In the genomic region with DNA sequence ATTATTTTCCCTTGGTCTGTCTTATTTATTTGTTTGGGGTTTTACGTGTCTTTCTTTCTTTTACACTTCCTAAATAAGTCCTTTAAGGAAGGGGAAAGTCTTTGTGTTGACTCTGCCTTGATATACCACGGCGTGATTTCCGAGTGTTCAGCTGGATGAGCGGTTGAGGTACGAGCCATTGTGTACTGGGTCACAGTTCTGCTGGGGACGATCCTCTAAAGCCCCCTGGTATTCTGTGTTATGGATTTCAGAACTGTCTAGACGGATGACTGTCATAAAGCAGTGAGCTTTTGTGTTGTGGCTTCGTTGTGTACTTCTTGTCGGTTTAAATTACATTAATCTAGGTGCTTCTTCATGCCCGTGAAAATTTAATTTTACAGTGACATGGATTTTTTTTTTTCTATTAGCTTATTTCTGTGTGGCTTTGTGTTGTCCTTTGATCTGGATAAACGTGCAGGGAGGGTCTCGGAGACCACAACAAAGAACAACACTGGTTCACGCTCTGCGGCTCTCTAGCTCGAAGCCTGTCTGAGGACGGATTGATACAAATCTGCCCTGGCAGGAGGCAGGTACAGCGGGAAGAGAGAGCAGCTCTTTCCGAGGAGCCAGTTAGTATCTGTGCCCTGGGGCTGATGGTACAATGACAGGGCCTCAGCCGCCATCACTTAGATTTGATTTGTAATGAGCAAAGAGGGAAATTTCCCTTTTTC, we compare ENCODE assay signal across 8 mouse cellular contexts.
DNase-seq lines count a peak whose midpoint lies in the region; ATAC-seq and TF ChIP-seq lines count a peak whose summit lies in the region.

No protein-coding gene starts in this region.

- no peak for TF ChIP-seq CTCF in kidney, adult 2 months (conservative IDR thresholded peaks at IDR 0.05; ENCODE audit: insufficient read depth, insufficient read length, low read depth, low read length)
- no peak for TF ChIP-seq CTCF in hindbrain, postnatal 0 days (IDR thresholded peaks at IDR 0.05; ENCODE audit: low read depth)

- H3K9me3 ChIP-seq in kidney, embryonic 14.5 days (ENCODE audit: control insufficient read depth, low read length) = no peaks in the 10 kb centered on the region
- H3K9me3 ChIP-seq in embryonic facial prominence, embryonic 14.5 days (ENCODE audit: control insufficient read depth, low read length) = no peaks in the 10 kb centered on the region
- H3K9me3 ChIP-seq in hindbrain, postnatal 0 days (ENCODE audit: low read length) = no peaks in the 10 kb centered on the region
- no peaks in the 10 kb centered on the region for H3K9me3 ChIP-seq in neural tube, embryonic 12.5 days

- H3K36me3 ChIP-seq in kidney, embryonic 14.5 days (ENCODE audit: control insufficient read depth, insufficient read depth, low read length) = no peaks in the 10 kb centered on the region
- no peaks in the 10 kb centered on the region for H3K36me3 ChIP-seq in kidney, adult 2 months (ENCODE audit: control insufficient read depth, insufficient read depth, low read length)
- H3K36me3 ChIP-seq in embryonic facial prominence, embryonic 14.5 days (ENCODE audit: control insufficient read depth, insufficient read depth, low read length) = peaks cover 8% of the 10 kb centered on the region
- H3K36me3 ChIP-seq in hindbrain, postnatal 0 days (ENCODE audit: insufficient read depth, low read length) = no peaks in the 10 kb centered on the region
- H3K36me3 ChIP-seq in neural tube, embryonic 12.5 days = peaks cover 10% of the 10 kb centered on the region

- no peaks in the 10 kb centered on the region for H3K27me3 ChIP-seq in kidney, embryonic 14.5 days (ENCODE audit: control insufficient read depth, insufficient read depth, low read length)
- H3K27me3 ChIP-seq in kidney, adult 2 months (replicated peaks; ENCODE audit: control insufficient read depth, insufficient read depth, low read length) = no peaks in the 10 kb centered on the region
- no peaks in the 10 kb centered on the region for H3K27me3 ChIP-seq in embryonic facial prominence, embryonic 14.5 days (replicated peaks; ENCODE audit: control insufficient read depth, insufficient read depth, low read length)
- no peaks in the 10 kb centered on the region for H3K27me3 ChIP-seq in hindbrain, postnatal 0 days (ENCODE audit: insufficient read depth, low read length)
- H3K27me3 ChIP-seq in neural tube, embryonic 12.5 days (replicated peaks) = no peaks in the 10 kb centered on the region

- ATAC-seq in kidney, embryonic 14.5 days (ENCODE audit: low FRiP score, low TSS enrichment) = no peak
- ATAC-seq in embryonic facial prominence, embryonic 14.5 days (ENCODE audit: low read depth) = no peak
- ATAC-seq in hindbrain, postnatal 0 days = peak; percentile 43
- ATAC-seq in neural tube, embryonic 12.5 days (ENCODE audit: low FRiP score, low read depth) = peak; percentile 48
- ATAC-seq in megakaryocyte progenitor cell, adult 5-6 weeks (replicated peaks; ENCODE audit: poor library complexity) = no peak

- peak overlapping the region; percentile 77; the same call in 1 of the 2 replicates for H3K27ac ChIP-seq in kidney, embryonic 14.5 days (ENCODE audit: low read depth, low read length)
- H3K27ac ChIP-seq in kidney, adult 2 months (ENCODE audit: insufficient read depth, low read depth, low read length) = no peak overlapping the region
- peak overlapping the region; percentile 50; the same call in 1 of the 2 replicates for H3K27ac ChIP-seq in embryonic facial prominence, embryonic 14.5 days (replicated peaks; ENCODE audit: low read depth, low read length)
- H3K27ac ChIP-seq in hindbrain, postnatal 0 days = peak overlapping the region; percentile 59
- peak overlapping the region; percentile 77 for H3K27ac ChIP-seq in neural tube, embryonic 12.5 days

- no peak overlapping the region; the same call in 1 of the 2 replicates for H3K9ac ChIP-seq in kidney, embryonic 14.5 days (ENCODE audit: low read depth, low read length)
- H3K9ac ChIP-seq in embryonic facial prominence, embryonic 14.5 days (ENCODE audit: low read depth, low read length) = peak overlapping the region; percentile 44
- H3K9ac ChIP-seq in hindbrain, postnatal 0 days (replicated peaks; ENCODE audit: low read length) = peak overlapping the region; percentile 50
- H3K9ac ChIP-seq in neural tube, embryonic 12.5 days = peak overlapping the region; percentile 59

- no peak for TF ChIP-seq POLR2A in kidney, adult 2 months (IDR thresholded peaks at IDR 0.05; ENCODE audit: low read depth, low read length)

- intact Hi-C loops in left cerebral cortex, postnatal 25 days (cut with DNase I) = no loop called here

- H3K4me3 ChIP-seq in kidney, embryonic 14.5 days (ENCODE audit: low read length) = peak overlapping the region; percentile 20; the same call in 1 of the 2 replicates
- H3K4me3 ChIP-seq in kidney, adult 2 months (ENCODE audit: insufficient read depth, low read depth, low read length) = no peak overlapping the region; the same call in 1 of the 2 replicates
- H3K4me3 ChIP-seq in embryonic facial prominence, embryonic 14.5 days (ENCODE audit: low read depth, low read length) = peak overlapping the region; percentile 21; the same call in 1 of the 2 replicates
- peak overlapping the region; percentile 30 for H3K4me3 ChIP-seq in hindbrain, postnatal 0 days (ENCODE audit: low read length)
- peak overlapping the region; percentile 35 for H3K4me3 ChIP-seq in neural tube, embryonic 12.5 days

- DNase-seq in kidney, adult 2 months = no peak
- DNase-seq in embryonic facial prominence, embryonic 14.5 days (ENCODE audit: low spot score) = peak; percentile 33
- DNase-seq in hindbrain, postnatal 0 days (ENCODE audit: low spot score) = peak; percentile 61
- no peak for DNase-seq in urinary bladder, postnatal 36 days (ENCODE audit: low spot score in 2 of 2)
- no peak for DNase-seq in left cerebral cortex, postnatal 25 days (ENCODE audit: low spot score in 2 of 2)

- H3K4me1 ChIP-seq in kidney, embryonic 14.5 days (ENCODE audit: control insufficient read depth, insufficient read depth, low read length) = peaks cover 20% of the 10 kb centered on the region
- H3K4me1 ChIP-seq in kidney, adult 2 months (ENCODE audit: control insufficient read depth, insufficient read depth, low read length) = 0 out of 2 replicates have a peak, but pooled peaks cover 5% of the 10 kb centered on the region
- peaks cover 26% of the 10 kb centered on the region for H3K4me1 ChIP-seq in embryonic facial prominence, embryonic 14.5 days (ENCODE audit: control insufficient read depth, insufficient read depth, low read length)
- peaks cover 24% of the 10 kb centered on the region for H3K4me1 ChIP-seq in hindbrain, postnatal 0 days (ENCODE audit: insufficient read depth, low read length)
- H3K4me1 ChIP-seq in neural tube, embryonic 12.5 days = peaks cover 35% of the 10 kb centered on the region

- peak overlapping the region; percentile 40 for H3K4me2 ChIP-seq in kidney, embryonic 14.5 days (replicated peaks; ENCODE audit: low read depth, low read length)
- H3K4me2 ChIP-seq in embryonic facial prominence, embryonic 14.5 days (ENCODE audit: low read depth, low read length) = peak overlapping the region; percentile 51
- peak overlapping the region; percentile 59 for H3K4me2 ChIP-seq in hindbrain, postnatal 0 days (ENCODE audit: low read depth, low read length)
- H3K4me2 ChIP-seq in neural tube, embryonic 12.5 days (replicated peaks) = peak overlapping the region; percentile 65

- 28% methylated on average over 20 of the region's 20 CpGs for WGBS in kidney, embryonic 14.5 days
- WGBS in kidney, adult 2 months = 45% methylated on average over 20 of the region's 20 CpGs
- 33% methylated on average over 20 of the region's 20 CpGs for WGBS in embryonic facial prominence, embryonic 14.5 days
- 16% methylated on average over 20 of the region's 20 CpGs for WGBS in hindbrain, postnatal 0 days
- 10% methylated on average over 20 of the region's 20 CpGs for WGBS in neural tube, embryonic 12.5 days

Comparison
In these comparisons a context has a peak if more than half of its experiments do, and no peak if none do; other contexts are left out.
1. ATAC-seq: peak in hindbrain, postnatal 0 days (single experiment) and neural tube, embryonic 12.5 days (single experiment); none in kidney, embryonic 14.5 days (single experiment), embryonic facial prominence, embryonic 14.5 days (single experiment) and megakaryocyte progenitor cell, adult 5-6 weeks (single experiment).
2. DNase-seq: peak in embryonic facial prominence, embryonic 14.5 days (single experiment) and hindbrain, postnatal 0 days (single experiment); none in kidney, adult 2 months (single experiment), urinary bladder, postnatal 36 days (0 of 2) and left cerebral cortex, postnatal 25 days (0 of 2).
3. Peak in every context shown above with its lines, with median percentiles within 50 percentile points of each other: H3K4me2 ChIP-seq.